Mouse (Mus musculus) ES-Bruce4 (cell line): ENCODE measurements around the gene Lipa. TPM values are rescaled to one million over a fixed set of nuclear protein-coding genes. Genes with fewer than 3 reads are reported as not detected.

Experiments
- H3K27ac ChIP-seq: 2 replicates; pipeline ENCODE4 v1.5.1; 2012; ENCODE audit warnings: low read length, inconsistent platforms; ENCODE audit not compliant: insufficient read depth
- H3K27me3 ChIP-seq: 2 replicates; pipeline ENCODE4 v1.6.1; 2012; ENCODE audit warnings: mild to moderate bottlenecking, low read length, inconsistent platforms; ENCODE audit not compliant: control insufficient read depth, poor library complexity, insufficient read depth, severe bottlenecking
- H3K36me3 ChIP-seq: 2 replicates; pipeline ENCODE4 v1.6.1; 2012; ENCODE audit warnings: inconsistent platforms, mild to moderate bottlenecking, low read length, moderate library complexity; ENCODE audit not compliant: control insufficient read depth, poor library complexity, insufficient read depth, severe bottlenecking
- H3K4me1 ChIP-seq: one replicate; pipeline ENCODE4 v1.8.1; 2011; ENCODE audit warnings: low read length; ENCODE audit not compliant: control insufficient read depth, insufficient read depth
- H3K4me3 ChIP-seq: 2 replicates; pipeline ENCODE4 v1.5.1; 2011; ENCODE audit warnings: low read depth, mild to moderate bottlenecking, low read length
- H3K9ac ChIP-seq: 2 replicates; pipeline ENCODE4 v1.6.1; 2012; ENCODE audit warnings: low read depth, mild to moderate bottlenecking, inconsistent platforms; ENCODE audit not compliant: poor library complexity, severe bottlenecking
- H3K9me3 ChIP-seq: replicated peaks from 2 replicates; pipeline ENCODE4 v1.6.1; 2012; ENCODE audit warnings: mild to moderate bottlenecking, low read length, inconsistent platforms; ENCODE audit not compliant: control insufficient read depth, poor library complexity, insufficient read depth, severe bottlenecking
- CTCF ChIP-seq: IDR thresholded peaks from one replicate; pipeline ENCODE4 v1.8.1; 2011; ENCODE audit warnings: low read depth, low read length
- EP300 ChIP-seq: IDR thresholded peaks from 2 replicates; pipeline ENCODE4 v1.6.1; 2011; ENCODE audit warnings: low read depth, low read length; ENCODE audit not compliant: insufficient read depth
- POLR2A ChIP-seq: IDR thresholded peaks from one replicate; pipeline ENCODE4 v1.8.1; 2011; ENCODE audit warnings: low read length; ENCODE audit not compliant: insufficient read depth
- polyA plus RNA-seq: library from polyadenylated mRNA; stranded (reverse); fragments of >200 nt; gene quantifications from 2 replicates; pipeline ENCODE4 v1.2.4, GENCODE M21; 2011; ENCODE audit warnings: low read depth; ENCODE audit not compliant: missing spikeins, insufficient read depth, insufficient read length

Gene Lipa
- polyA plus RNA-seq, 1 experiment, result 20.7 TPM

- Histone ChIP-seq H3K27me3 (no peaks in the 10 kb centered on the region), H3K4me3 (no peak overlapping the region)
Measured at GRCm38 (mm10) chr19:34515681-34516080, 11.6 kb downstream of the Lipa start.

GRCm38 (mm10) chr19:34511528-34511927 lies 15.7 kb downstream of the Lipa start:
- Histone ChIP-seq H3K9me3 (no peaks in the 10 kb centered on the region), H3K9ac (no peak overlapping the region), H3K27ac (no peak overlapping the region), H3K27me3 (no peaks in the 10 kb centered on the region), H3K4me3 (no peak overlapping the region), H3K4me1 (no peaks in the 10 kb centered on the region), H3K36me3 (no peaks in the 10 kb centered on the region)
- TF ChIP-seq POLR2A, result no peak
- TF ChIP-seq CTCF, result no peak
- TF ChIP-seq EP300, result no peak

More at GRCm38 (mm10) chr19:34515681-34516080, 11.6 kb downstream of the Lipa start:
- TF ChIP-seq POLR2A (no peak), EP300 (no peak), CTCF (no peak)
- no peaks in the 10 kb centered on the region for H3K36me3 ChIP-seq
- H3K9ac ChIP-seq, result no peak overlapping the region
- H3K9me3 ChIP-seq, result no peaks in the 10 kb centered on the region
- no peak overlapping the region for H3K27ac ChIP-seq
- H3K4me1 ChIP-seq, result no peaks in the 10 kb centered on the region

- no peaks in the 10 kb centered on the region for H3K9me3 ChIP-seq
- H3K27ac ChIP-seq, result no peak overlapping the region
- H3K36me3 ChIP-seq, result no peaks in the 10 kb centered on the region
- H3K4me3 ChIP-seq, result no peak overlapping the region
- no peak overlapping the region for H3K9ac ChIP-seq
- H3K27me3 ChIP-seq, result no peaks in the 10 kb centered on the region
- TF ChIP-seq EP300 (no peak), POLR2A (no peak), CTCF (no peak)
- no peaks in the 10 kb centered on the region for H3K4me1 ChIP-seq
Measured at GRCm38 (mm10) chr19:34510717-34511116, 16.6 kb downstream of the Lipa start.

- Histone ChIP-seq H3K36me3 (no peaks in the 10 kb centered on the region), H3K27ac (no peak overlapping the region), H3K4me1 (no peaks in the 10 kb centered on the region), H3K27me3 (no peaks in the 10 kb centered on the region), H3K9me3 (no peaks in the 10 kb centered on the region), H3K4me3 (no peak overlapping the region), H3K9ac (no peak overlapping the region)
- TF ChIP-seq EP300, result no peak
- TF ChIP-seq CTCF, result no peak
- TF ChIP-seq POLR2A, result no peak
Measured at GRCm38 (mm10) chr19:34505161-34505721, 22.0 kb downstream of the Lipa start.

- Histone ChIP-seq H3K4me1 (no peaks in the 10 kb centered on the region), H3K4me3 (no peak overlapping the region), H3K36me3 (no peaks in the 10 kb centered on the region), H3K9me3 (no peaks in the 10 kb centered on the region), H3K27me3 (no peaks in the 10 kb centered on the region), H3K9ac (no peak overlapping the region), H3K27ac (no peak overlapping the region)
- TF ChIP-seq CTCF, result peak; percentile 34
- TF ChIP-seq EP300, result no peak
- no peak for TF ChIP-seq POLR2A
Measured at GRCm38 (mm10) chr19:34500763-34501162, 26.5 kb downstream of the Lipa start.

- Histone ChIP-seq H3K27me3 (no peaks in the 10 kb centered on the region), H3K9me3 (no peaks in the 10 kb centered on the region), H3K36me3 (no peaks in the 10 kb centered on the region), H3K27ac (no peak overlapping the region), H3K4me3 (no peak overlapping the region), H3K4me1 (no peaks in the 10 kb centered on the region), H3K9ac (no peak overlapping the region)
- TF ChIP-seq CTCF, result no peak
- TF ChIP-seq POLR2A, result no peak
- TF ChIP-seq EP300, result no peak
Measured at GRCm38 (mm10) chr19:34496353-34496752, 30.9 kb downstream of the Lipa start.
